Mouse (Mus musculus) G1E (cell line): ENCODE results near the gene Apol8. TPM values are rescaled to one million over a fixed set of nuclear protein-coding genes. Genes with fewer than 3 reads are reported as not detected.
"Not testable (repeated sequence)": the region's sequence is repeated elsewhere in the genome, so short reads cannot be mapped to it uniquely, and the experiment has no call there.

Experiments used
- ATAC-seq: 2 replicates; pipeline ENCODE4 v1.8.0; 2016; ENCODE audit warnings: mild to moderate bottlenecking; ENCODE audit not compliant: insufficient number of reproducible peaks, poor library complexity, low FRiP score, severe bottlenecking; ENCODE audit errors: extremely low read depth
- DNase-seq: peaks from one replicate; pipeline ENCODE4 v3.0.0; 2012; ENCODE audit warnings: low spot score
- H3K27me3 ChIP-seq: 2 replicates; pipeline ENCODE4 v1.6.1; 2012; ENCODE audit warnings: mild to moderate bottlenecking, low read length, inconsistent platforms; ENCODE audit not compliant: insufficient read depth
- H3K36me3 ChIP-seq: replicated peaks from 2 replicates; pipeline ENCODE3; 2012; ENCODE audit warnings: mild to moderate bottlenecking, inconsistent platforms
- H3K4me1 ChIP-seq: 2 replicates; pipeline ENCODE4 v1.6.1; 2012; ENCODE audit warnings: low read depth, low read length, inconsistent platforms, mixed read lengths; ENCODE audit not compliant: insufficient read depth
- H3K4me3 ChIP-seq: 2 replicates; pipeline ENCODE4 v1.5.1; 2012; ENCODE audit warnings: low read depth, mild to moderate bottlenecking, inconsistent platforms, low read length, moderate library complexity, mixed read lengths
- H3K9me3 ChIP-seq: replicated peaks from 2 replicates; pipeline ENCODE4 v1.6.1; 2012; ENCODE audit warnings: inconsistent platforms
- CTCF ChIP-seq: IDR thresholded peaks from 2 replicates; pipeline ENCODE4 v1.5.1; 2012; ENCODE audit warnings: low read depth, low read length, inconsistent platforms, mixed read lengths
- GATA2 ChIP-seq: IDR thresholded peaks from 2 replicates; pipeline ENCODE4 v1.6.1; 2012; ENCODE audit warnings: low read depth, low read length, inconsistent platforms, borderline replicate concordance
- POLR2AphosphoS5 ChIP-seq: IDR thresholded peaks from 2 replicates; pipeline ENCODE4 v1.6.1; 2012; ENCODE audit warnings: low read depth, low read length, inconsistent platforms; ENCODE audit not compliant: insufficient replicate concordance
- polyA plus RNA-seq: library from polyadenylated mRNA; stranded (reverse); fragments of >175 nt; gene quantifications from 2 replicates; pipeline ENCODE4 v1.2.3, GENCODE M21; 2012
- total RNA-seq, 2 experiments: library from RNA; stranded (forward) in 1 of 2; stranded (reverse) in 1 of 2; fragments of 200-1000 nt in 1 of 2; fragments of >200 nt in 1 of 2; fragmentation: Nextera tagmentation in 1 of 2; gene quantifications; 2 replicates each; pipeline ENCODE4 v1.2.3; 2014 to 2017

Apol8 gene
- total and polyA plus RNA-seq, 3 experiments: 0.55 to 13.3 TPM; not detected in 1

- Histone ChIP-seq H3K27me3 (peaks cover 4% of the 10 kb centered on the region; the same call in 1 of the 2 replicates), H3K4me3 (no peak overlapping the region), H3K36me3 (no peaks in the 10 kb centered on the region), H3K9me3 (no peaks in the 10 kb centered on the region), H3K4me1 (no peaks in the 10 kb centered on the region)
- DNase-seq: no peak
- TF ChIP-seq GATA2: no peak
- TF ChIP-seq POLR2AphosphoS5: no peak
- no peak for TF ChIP-seq CTCF
- no peak for ATAC-seq
These were observed 25.2 kb downstream of the Apol8 start for GRCm38 (mm10) chr15:77731605-77732004.

- not testable (repeated sequence) for DNase-seq, H3K4me1 ChIP-seq, H3K36me3 ChIP-seq, ATAC-seq, H3K9me3 ChIP-seq, H3K4me3 ChIP-seq, H3K27me3 ChIP-seq
These were observed 28.1 kb downstream of the Apol8 start, which contains the start of gene Apol9b for GRCm38 (mm10) chr15:77728739-77729138. TSS of gene Apol9b (plus strand) at chr15:77729039.

- H3K4me3 ChIP-seq, H3K36me3 ChIP-seq, DNase-seq, ATAC-seq, H3K9me3 ChIP-seq, H3K27me3 ChIP-seq, H3K4me1 ChIP-seq: not testable (repeated sequence)
These were observed 29.1 kb downstream of the Apol8 start for GRCm38 (mm10) chr15:77727745-77728144.

- not testable (repeated sequence) for DNase-seq, H3K4me1 ChIP-seq, H3K4me3 ChIP-seq, H3K27me3 ChIP-seq, ATAC-seq, H3K36me3 ChIP-seq, H3K9me3 ChIP-seq
These were observed 29.7 kb downstream of the Apol8 start for GRCm38 (mm10) chr15:77727139-77727538.

GRCm38 (mm10) chr15:77725393-77726020, 31.3 kb downstream of the Apol8 start:
- not testable (repeated sequence) for DNase-seq, H3K4me3 ChIP-seq, H3K4me1 ChIP-seq, ATAC-seq, H3K27me3 ChIP-seq, H3K36me3 ChIP-seq, H3K9me3 ChIP-seq

GRCm38 (mm10) chr15:77724208-77724911, 32.4 kb downstream of the Apol8 start:
- not testable (repeated sequence) for DNase-seq, ATAC-seq, H3K4me3 ChIP-seq, H3K36me3 ChIP-seq, H3K4me1 ChIP-seq, H3K27me3 ChIP-seq, H3K9me3 ChIP-seq

GRCm38 (mm10) chr15:77721509-77721908, 35.3 kb downstream of the Apol8 start:
- not testable (repeated sequence) for DNase-seq, ATAC-seq, H3K4me3 ChIP-seq, H3K27me3 ChIP-seq, H3K36me3 ChIP-seq, H3K4me1 ChIP-seq, H3K9me3 ChIP-seq

- H3K36me3 ChIP-seq, H3K4me3 ChIP-seq, H3K27me3 ChIP-seq, H3K9me3 ChIP-seq, ATAC-seq, DNase-seq, H3K4me1 ChIP-seq: not testable (repeated sequence)
These were observed 38.6 kb downstream of the Apol8 start for GRCm38 (mm10) chr15:77718240-77718639.

GRCm38 (mm10) chr15:77708936-77709335, 47.9 kb downstream of the Apol8 start:
- H3K4me3 ChIP-seq, H3K36me3 ChIP-seq, DNase-seq, H3K4me1 ChIP-seq, ATAC-seq, H3K27me3 ChIP-seq, H3K9me3 ChIP-seq: not testable (repeated sequence)

GRCm38 (mm10) chr15:77705306-77705705, 51.5 kb downstream of the Apol8 start:
- H3K4me1 ChIP-seq, H3K27me3 ChIP-seq, H3K9me3 ChIP-seq, DNase-seq, H3K4me3 ChIP-seq, ATAC-seq, H3K36me3 ChIP-seq: not testable (repeated sequence)

- H3K4me1 ChIP-seq, H3K36me3 ChIP-seq, DNase-seq, H3K27me3 ChIP-seq, ATAC-seq, H3K4me3 ChIP-seq, H3K9me3 ChIP-seq: not testable (repeated sequence)
These were observed 58.1 kb downstream of the Apol8 start, which contains the start of gene Apol7e for GRCm38 (mm10) chr15:77698656-77699055. TSS of gene Apol7e (plus strand) at chr15:77698857.
